Mouse (Mus musculus) embryo, embryonic 10.5 days (tissue): ENCODE measurements around the gene Fam122a.

Source experiments
- DNase-seq: peaks from one replicate; pipeline ENCODE4 v3.0.0-alpha.2; 2015; ENCODE audit warnings: low spot score

The Fam122a gene

DNA sequence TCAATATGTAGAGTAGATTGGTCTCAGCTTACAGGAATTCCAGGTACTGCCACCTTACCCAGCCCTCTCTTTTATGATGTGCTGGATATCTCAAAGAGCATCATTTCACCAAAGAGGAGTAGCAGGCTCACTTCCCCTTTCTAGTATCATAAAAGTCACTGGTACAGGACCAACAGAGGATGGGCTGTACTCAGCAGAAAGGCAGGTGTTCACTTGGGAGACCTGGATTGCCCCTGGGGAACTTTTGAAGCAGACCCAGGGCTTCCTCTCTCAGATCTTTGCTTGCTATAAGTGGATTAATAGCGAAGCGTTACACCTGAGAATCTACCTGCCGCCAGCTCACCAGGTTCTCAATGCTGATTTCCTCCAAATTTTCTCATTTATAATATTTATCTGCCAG lies 49.1 kb downstream of the Fam122a start:
- DNase-seq, result no peak

- DNase-seq, result no peak
These were observed 49.9 kb downstream of the Fam122a start for GRCm38 (mm10) chr19:24427258-24427657.

DNA sequence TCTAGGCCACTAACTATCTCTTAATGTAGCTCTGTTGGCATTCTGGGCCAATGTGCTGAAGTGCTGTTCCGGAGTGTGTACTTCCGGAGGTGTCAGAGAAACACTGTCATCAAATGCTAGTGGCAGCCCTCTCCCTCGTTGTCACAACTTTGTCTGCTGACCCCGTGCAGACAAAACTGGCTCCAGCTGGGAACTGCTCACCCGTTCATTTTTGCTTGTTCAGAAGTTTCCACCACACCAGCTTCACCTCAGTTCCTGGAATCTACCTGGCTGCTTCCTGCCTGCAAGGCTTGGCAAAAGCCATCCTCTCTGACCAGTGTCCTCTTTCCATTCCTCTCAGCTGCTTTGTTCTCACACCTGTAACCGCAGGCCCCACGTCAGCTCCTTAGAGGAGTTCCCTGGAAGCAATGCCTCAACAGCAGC lies 50.4 kb downstream of the Fam122a start:
- no peak for DNase-seq
